Mouse (Mus musculus) lung, embryonic 16.5 days (tissue): ENCODE measurements around the gene Tpcn1. TPM values are rescaled to one million over a fixed set of nuclear protein-coding genes. Genes with fewer than 3 reads are reported as not detected.
A peak's percentile ranks its signal among the peaks of the same experiment; 100 is the strongest.

Experiments
- ATAC-seq: fragments of 200-750 bp; cut with Nextera tagmentation; 2 replicates; pipeline ENCODE4 v1.8.0; 2017; ENCODE audit warnings: low read depth, mild to moderate bottlenecking, moderate library complexity
- H3K27ac ChIP-seq: fragments of 300-500 bp; sonication (generic); 2 replicates; pipeline ENCODE4 v1.5.1; 2014; ENCODE audit warnings: mild to moderate bottlenecking, control low read depth, low read length
- H3K27me3 ChIP-seq: fragments of 300-500 bp; sonication (generic); 2 replicates; pipeline ENCODE4 v1.6.1; 2014; ENCODE audit warnings: low read depth, low read length, mixed read lengths; ENCODE audit not compliant: control insufficient read depth, insufficient read depth
- H3K36me3 ChIP-seq: fragments of 300-500 bp; sonication (generic); 2 replicates; pipeline ENCODE4 v1.6.1; 2014; ENCODE audit warnings: low read length; ENCODE audit not compliant: control insufficient read depth, insufficient read depth
- H3K4me1 ChIP-seq: fragments of 300-500 bp; sonication (generic); replicated peaks from 2 replicates; pipeline ENCODE4 v1.6.1; 2014; ENCODE audit warnings: low read length, mixed read lengths; ENCODE audit not compliant: control insufficient read depth, insufficient read depth
- H3K4me2 ChIP-seq: fragments of 300-500 bp; sonication (generic); 2 replicates; pipeline ENCODE4 v1.6.1; 2014; ENCODE audit warnings: low read depth, low read length, control low read depth
- H3K4me3 ChIP-seq: fragments of 300-500 bp; sonication (generic); 2 replicates; pipeline ENCODE4 v1.5.1; 2014; ENCODE audit warnings: mild to moderate bottlenecking, low read length, control low read depth
- H3K9ac ChIP-seq: fragments of 300-500 bp; sonication (generic); 2 replicates; pipeline ENCODE4 v1.6.1; 2014; ENCODE audit warnings: low read length, control low read depth
- H3K9me3 ChIP-seq: fragments of 300-500 bp; sonication (generic); 2 replicates; pipeline ENCODE4 v1.6.1; 2016; ENCODE audit warnings: low read length; ENCODE audit not compliant: control insufficient read depth
- WGBS: fragments of 180-500 bp; shearing (Covaris S2); extraction: QIAGEN DNeasy Blood & Tissue Kit; methylation state at CpG from one replicate; pipeline ENCODE4 v1.1.7; 2014; 5-methylcytosine and 5-hydroxymethylcytosine counted together
- polyA plus RNA-seq: library from polyadenylated mRNA; unstranded; fragments of >200 nt; fragmentation: Nextera tagmentation; extraction: Ambion mirVana; gene quantifications from 2 replicates; pipeline ENCODE4 v1.2.1, GENCODE M21; 2015

Tpcn1 gene
- polyA plus RNA-seq, 1 experiment from 2014 or later: 18.0 TPM

DNA sequence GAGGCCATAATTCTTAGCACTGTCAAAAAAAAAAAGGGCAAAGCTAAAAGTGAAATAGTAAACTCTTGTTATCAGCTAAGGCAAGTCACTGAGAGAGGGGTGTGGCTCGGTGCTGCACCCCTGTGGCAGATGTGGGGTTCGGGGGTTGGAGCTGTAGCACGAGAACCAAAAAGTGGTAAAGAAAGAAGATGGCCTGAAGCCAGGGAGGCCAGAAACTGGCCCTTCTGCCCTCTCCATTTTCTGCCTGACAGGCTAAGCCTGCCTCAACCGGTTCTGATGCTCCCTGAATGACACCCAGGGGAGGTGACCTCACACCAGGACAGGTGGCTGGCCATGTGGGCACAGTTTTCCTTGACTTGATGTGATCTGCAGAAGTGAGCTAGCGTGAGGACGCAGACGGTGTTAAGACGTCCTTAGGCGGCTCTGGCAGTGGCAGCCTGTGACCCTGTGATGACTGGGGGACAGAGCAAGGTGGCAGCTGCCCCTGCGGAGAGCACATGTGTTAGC lies 10.5 kb downstream of the Tpcn1 start:
- Histone ChIP-seq H3K4me3 (no peak overlapping the region), H3K4me1 (peaks cover 25% of the 10 kb centered on the region), H3K36me3 (peaks cover 2% of the 10 kb centered on the region), H3K4me2 (no peak overlapping the region), H3K27ac (no peak overlapping the region), H3K9me3 (no peaks in the 10 kb centered on the region), H3K27me3 (no peaks in the 10 kb centered on the region), H3K9ac (no peak overlapping the region)
- no peak for ATAC-seq
- 35% methylated on average over 10 of the region's 10 CpGs for WGBS

DNA sequence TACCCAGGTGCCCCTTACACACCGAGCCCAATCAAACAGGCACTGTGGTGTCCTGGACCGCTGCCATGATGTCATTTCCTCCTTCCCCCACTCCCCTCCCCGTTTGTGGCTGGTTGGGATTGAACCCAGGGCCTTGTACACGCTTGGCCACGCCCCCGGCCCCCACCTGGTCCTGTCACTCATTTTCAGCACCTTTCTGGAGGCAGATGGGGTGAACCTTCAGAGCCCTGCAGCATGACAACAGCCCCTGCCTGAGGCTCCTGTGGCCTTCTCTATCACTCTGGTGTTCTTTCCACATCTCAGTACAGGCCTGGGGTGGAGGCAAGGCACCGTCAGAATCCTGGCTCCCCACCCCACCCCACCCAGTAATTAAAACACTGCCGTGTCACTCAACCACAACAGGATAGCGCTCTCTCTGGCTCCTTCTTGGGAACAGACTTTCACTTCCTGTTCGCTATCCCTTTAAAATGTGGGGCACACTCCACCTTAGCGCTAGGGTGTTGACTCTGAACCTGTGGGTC lies 11.6 kb downstream of the Tpcn1 start:
- ATAC-seq: no peak
- H3K4me2 ChIP-seq: no peak overlapping the region
- peaks cover 29% of the 10 kb centered on the region for H3K4me1 ChIP-seq
- WGBS: 68% methylated on average over 11 of the region's 11 CpGs
- H3K27ac ChIP-seq: no peak overlapping the region
- no peaks in the 10 kb centered on the region for H3K9me3 ChIP-seq
- H3K36me3 ChIP-seq: no peaks in the 10 kb centered on the region
- H3K9ac ChIP-seq: no peak overlapping the region
- H3K4me3 ChIP-seq: no peak overlapping the region
- H3K27me3 ChIP-seq: no peaks in the 10 kb centered on the region

DNA sequence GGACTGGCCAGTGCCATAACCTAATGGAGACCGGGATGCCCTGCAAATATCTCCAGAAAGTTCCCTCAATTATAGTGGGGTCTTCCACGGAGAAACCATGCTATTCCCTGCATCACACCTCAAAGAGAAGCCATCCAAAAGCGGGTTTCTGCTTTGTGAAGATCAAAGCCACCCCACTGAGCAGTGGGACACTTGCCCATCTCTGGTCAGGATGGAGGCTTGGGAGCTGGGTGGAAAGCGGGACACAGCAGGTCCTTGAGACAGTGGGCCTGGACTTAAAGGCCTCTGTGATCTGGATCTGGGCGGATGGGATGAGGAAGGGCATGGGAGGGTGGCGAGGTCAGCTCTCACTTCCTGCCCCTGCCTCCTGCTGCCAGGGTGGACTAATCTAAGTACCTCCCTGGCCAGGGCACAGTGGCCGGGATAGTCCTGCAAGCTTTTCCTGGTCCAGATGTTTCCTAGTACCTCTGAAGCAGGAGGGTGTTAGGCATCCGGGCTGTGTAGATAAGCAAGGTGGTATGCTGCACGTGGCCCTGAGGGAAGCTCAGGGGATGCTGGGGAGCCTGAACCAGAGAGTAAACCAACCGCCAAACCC lies 13.9 kb downstream of the Tpcn1 start:
- no peak for ATAC-seq
- Histone ChIP-seq H3K4me3 (no peak overlapping the region), H3K4me2 (no peak overlapping the region), H3K4me1 (peaks cover 46% of the 10 kb centered on the region), H3K36me3 (no peaks in the 10 kb centered on the region), H3K9me3 (no peaks in the 10 kb centered on the region), H3K9ac (no peak overlapping the region), H3K27ac (no peak overlapping the region), H3K27me3 (no peaks in the 10 kb centered on the region)
- 64% methylated on average over 10 of the region's 10 CpGs for WGBS

DNA sequence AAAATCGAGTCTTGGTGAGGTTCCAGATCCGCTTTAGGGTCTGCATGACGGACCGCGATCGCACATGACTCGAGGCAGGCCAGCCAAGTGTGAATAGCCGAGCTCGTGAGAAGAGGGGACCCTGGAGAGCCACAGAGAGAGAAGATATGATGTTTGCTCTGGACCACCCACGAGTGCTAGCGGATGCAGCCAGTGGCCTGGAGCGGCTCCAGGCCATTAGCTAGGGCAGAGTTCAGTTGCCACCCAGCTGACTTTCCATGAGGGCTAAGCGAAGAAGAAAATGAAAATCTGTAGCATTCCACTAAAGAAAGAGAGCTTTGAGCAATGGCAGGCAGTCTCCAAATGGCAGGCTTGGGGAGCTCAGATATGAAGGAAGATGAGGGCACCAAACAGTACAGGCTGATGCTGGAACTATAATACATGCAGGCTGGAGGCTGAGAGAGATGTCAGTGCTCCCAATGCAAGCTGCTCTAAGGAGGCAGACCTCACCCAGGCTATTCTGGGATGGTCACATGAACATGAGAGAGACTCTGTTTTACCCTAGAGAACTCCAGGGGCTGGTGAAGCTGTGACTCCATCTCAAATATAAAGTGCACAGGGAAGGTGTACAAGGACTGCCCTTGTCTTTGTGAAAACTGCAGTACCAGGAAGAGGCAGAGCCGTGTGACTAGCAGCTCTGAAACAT lies 17.3 kb downstream of the Tpcn1 start:
- peak; percentile 65 for ATAC-seq
- 40% methylated on average over 14 of the region's 14 CpGs for WGBS

DNA sequence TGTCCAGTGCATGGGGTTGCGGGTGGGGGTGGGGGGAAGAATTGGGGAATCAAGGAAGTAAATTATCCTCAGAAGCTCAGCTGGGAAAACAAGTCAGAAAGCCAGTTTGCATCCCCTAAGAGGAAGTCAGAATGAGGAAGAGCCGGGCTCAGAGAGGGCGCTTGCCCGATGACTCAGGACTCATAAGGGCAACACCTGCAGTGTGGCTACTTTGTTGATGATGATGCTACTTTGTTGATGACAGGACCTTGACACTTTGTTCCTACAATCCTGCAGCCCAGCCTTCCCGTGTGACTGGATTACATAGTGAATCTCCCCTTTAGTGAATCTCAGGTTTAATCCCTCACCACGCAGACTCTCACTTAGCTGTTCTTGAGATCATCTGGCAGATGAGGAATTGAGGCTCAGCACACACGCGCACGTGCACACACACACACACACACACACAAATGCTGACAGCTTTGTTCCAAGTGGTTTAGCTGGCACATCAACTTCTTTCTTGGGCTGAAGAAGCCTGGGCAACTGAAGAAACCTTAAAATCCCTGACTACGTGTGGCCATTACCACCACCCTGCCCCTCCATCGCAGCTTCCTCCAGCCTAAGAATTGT lies 18.1 kb downstream of the Tpcn1 start:
- 69% methylated on average over 11 of the region's 11 CpGs for WGBS

More for the DNA sequence above, 17.3 kb downstream of the Tpcn1 start:
- no peak overlapping the region for H3K4me2 ChIP-seq
- peak overlapping the region; percentile 69 for H3K27ac ChIP-seq
- H3K4me3 ChIP-seq: no peak overlapping the region
- no peaks in the 10 kb centered on the region for H3K27me3 ChIP-seq
- H3K4me1 ChIP-seq: peaks cover 56% of the 10 kb centered on the region
- H3K36me3 ChIP-seq: no peaks in the 10 kb centered on the region
- no peaks in the 10 kb centered on the region for H3K9me3 ChIP-seq
- H3K9ac ChIP-seq: no peak overlapping the region

DNA sequence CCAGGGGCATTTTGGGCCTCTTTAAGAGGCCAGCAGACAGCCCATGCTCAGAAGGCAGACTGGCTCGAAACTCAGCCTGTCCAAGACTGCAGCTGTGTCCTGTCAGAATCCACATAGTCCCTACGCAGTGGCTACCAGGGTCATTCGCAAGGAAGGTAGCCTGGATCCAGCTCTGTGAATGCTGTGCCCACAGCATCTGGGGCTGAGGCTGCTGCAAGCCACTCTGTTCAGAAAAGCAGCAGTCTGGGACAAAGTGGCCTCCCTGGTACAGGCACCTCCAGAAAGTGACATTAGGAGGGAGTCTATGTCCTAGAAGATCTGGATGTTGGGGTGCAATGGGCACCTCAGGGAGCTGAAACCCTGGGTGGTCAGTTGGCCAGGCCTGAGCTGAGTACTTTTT lies 18.7 kb downstream of the Tpcn1 start:
- H3K4me1 ChIP-seq: peaks cover 67% of the 10 kb centered on the region
- H3K36me3 ChIP-seq: no peaks in the 10 kb centered on the region
- no peak for ATAC-seq
- no peak overlapping the region for H3K9ac ChIP-seq
- no peaks in the 10 kb centered on the region for H3K9me3 ChIP-seq
- no peaks in the 10 kb centered on the region for H3K27me3 ChIP-seq
- H3K4me2 ChIP-seq: no peak overlapping the region
- WGBS: 53% methylated on average over 3 of the region's 3 CpGs
- no peak overlapping the region for H3K27ac ChIP-seq
- no peak overlapping the region for H3K4me3 ChIP-seq

More for the DNA sequence above, 18.1 kb downstream of the Tpcn1 start:
- no peak overlapping the region for H3K4me3 ChIP-seq
- H3K9ac ChIP-seq: no peak overlapping the region
- H3K4me1 ChIP-seq: peaks cover 64% of the 10 kb centered on the region
- no peaks in the 10 kb centered on the region for H3K27me3 ChIP-seq
- ATAC-seq: peak; percentile 2; the same call in 1 of the 2 replicates
- H3K27ac ChIP-seq: peak overlapping the region; percentile 69
- H3K36me3 ChIP-seq: no peaks in the 10 kb centered on the region
- H3K9me3 ChIP-seq: no peaks in the 10 kb centered on the region
- H3K4me2 ChIP-seq: no peak overlapping the region

DNA sequence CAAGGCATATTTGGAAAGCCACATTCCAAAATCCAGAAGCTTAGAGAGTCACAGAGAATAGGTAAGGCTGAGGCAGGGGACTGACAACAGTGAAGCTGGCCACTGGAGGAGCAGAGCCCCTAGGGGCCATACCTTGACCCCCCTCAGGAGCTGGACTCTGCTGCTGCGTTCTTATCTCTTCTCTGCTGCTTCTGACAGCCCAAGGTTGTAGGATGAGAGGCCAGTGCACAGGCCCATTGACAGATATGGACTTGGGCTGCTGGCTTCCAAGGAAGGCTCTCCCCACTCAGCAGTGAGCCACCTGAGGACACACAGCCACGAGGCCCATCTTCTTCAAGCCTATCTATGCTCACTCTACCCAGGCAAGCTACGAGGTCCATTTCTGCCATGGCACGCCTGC lies 19.5 kb downstream of the Tpcn1 start:
- Histone ChIP-seq H3K27me3 (no peaks in the 10 kb centered on the region), H3K27ac (no peak overlapping the region), H3K9ac (no peak overlapping the region), H3K4me3 (no peak overlapping the region), H3K9me3 (no peaks in the 10 kb centered on the region), H3K36me3 (no peaks in the 10 kb centered on the region), H3K4me2 (no peak overlapping the region), H3K4me1 (peaks cover 69% of the 10 kb centered on the region)
- no peak for ATAC-seq
- 80% methylated on average over 4 of the region's 4 CpGs for WGBS

DNA sequence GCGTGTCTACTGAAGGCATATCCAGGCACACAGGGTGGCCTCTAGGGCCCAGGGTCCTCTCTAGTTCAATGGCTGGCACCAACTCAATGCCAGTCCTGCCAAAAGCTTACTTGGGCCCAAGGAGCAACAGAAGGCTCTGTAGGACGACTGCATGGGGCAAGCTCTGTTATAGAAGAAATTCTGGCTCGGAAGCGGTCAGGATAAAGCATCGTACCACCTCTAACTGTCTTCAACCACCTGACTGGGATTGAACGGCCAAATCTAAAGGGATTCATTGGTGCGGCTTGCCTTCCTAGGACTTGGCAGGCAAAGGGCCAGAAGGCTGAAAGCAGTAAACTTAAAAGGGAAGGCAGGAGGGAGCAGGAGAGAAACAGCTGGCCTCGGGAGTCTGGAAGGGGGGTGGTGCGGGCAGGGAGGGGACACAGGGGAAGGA lies 20.1 kb downstream of the Tpcn1 start:
- Histone ChIP-seq H3K27ac (no peak overlapping the region), H3K4me1 (peaks cover 74% of the 10 kb centered on the region), H3K27me3 (no peaks in the 10 kb centered on the region), H3K4me3 (no peak overlapping the region), H3K9me3 (no peaks in the 10 kb centered on the region), H3K9ac (0 out of 2 replicates have a peak overlapping the region, but pooled peaks have one; percentile 0), H3K36me3 (no peaks in the 10 kb centered on the region), H3K4me2 (no peak overlapping the region)
- ATAC-seq: no peak
- 57% methylated on average over 9 of the region's 9 CpGs for WGBS

DNA sequence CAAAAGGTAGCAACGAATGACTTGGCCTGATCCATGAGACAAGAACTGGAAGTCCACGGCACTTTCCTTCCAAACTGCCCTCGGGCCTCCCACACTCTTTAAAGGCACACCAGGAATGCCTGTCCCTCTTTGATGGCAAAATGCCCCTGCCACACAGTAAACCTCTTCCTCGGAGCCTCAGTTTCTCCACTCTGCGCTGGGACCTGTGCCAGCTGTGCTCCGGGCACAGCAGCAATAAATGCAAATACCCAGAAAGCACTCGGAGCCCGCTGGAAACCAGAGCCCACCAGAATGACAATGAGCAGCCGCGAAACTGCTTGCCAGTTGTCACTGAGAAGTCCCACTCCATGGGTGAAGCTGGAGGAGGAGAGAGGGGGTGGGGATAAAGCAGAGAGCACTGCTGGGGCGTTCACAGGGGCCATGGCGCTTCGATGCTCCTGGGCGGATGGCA lies 20.7 kb downstream of the Tpcn1 start:
- H3K9ac ChIP-seq: 0 out of 2 replicates have a peak overlapping the region, but pooled peaks have one; percentile 11
- no peak overlapping the region for H3K4me3 ChIP-seq
- 56% methylated on average over 14 of the region's 14 CpGs for WGBS
- H3K27ac ChIP-seq: peak overlapping the region; percentile 39
- no peaks in the 10 kb centered on the region for H3K9me3 ChIP-seq
- no peaks in the 10 kb centered on the region for H3K36me3 ChIP-seq
- no peaks in the 10 kb centered on the region for H3K27me3 ChIP-seq
- ATAC-seq: no peak
- peaks cover 78% of the 10 kb centered on the region for H3K4me1 ChIP-seq
- no peak overlapping the region for H3K4me2 ChIP-seq
